Mouse (Mus musculus) cerebellum, adult 2 months (tissue): ENCODE measurements at regions not wholly inside any gene's neighbourhood (a gene's known extent, or its start where the extent isn't known, plus 50 kb on each side); places are given as distances from the start of the nearest gene placed in this dataset.

Source experiments
- CTCF ChIP-seq: fragments of 200-500 bp; IDR thresholded peaks from 2 replicates; pipeline ENCODE4 v1.5.1; 2011; ENCODE audit warnings: low read depth, mild to moderate bottlenecking, control low read depth, low read length, moderate library complexity, borderline replicate concordance; ENCODE audit not compliant: insufficient read depth
- POLR2A ChIP-seq: fragments of 200-500 bp; IDR thresholded peaks from 2 replicates; pipeline ENCODE4 v1.6.1; 2011; ENCODE audit warnings: low read length, control low read depth, borderline replicate concordance; ENCODE audit not compliant: insufficient read depth

- TF ChIP-seq CTCF: no peak
- TF ChIP-seq POLR2A: no peak
Observed at GRCm38 (mm10) chr4:84127380-84127779, 547.7 kb downstream of the Bnc2 start.
